Mouse (Mus musculus) liver, embryonic 13.5 days (tissue): Measurements from ENCODE around the gene Gm44790. TPM values are rescaled to one million over a fixed set of nuclear protein-coding genes. Genes with fewer than 3 reads are reported as not detected.
"Not testable (repeated sequence)": the region's sequence is repeated elsewhere in the genome, so short reads cannot be mapped to it uniquely, and the experiment has no call there.

ENCODE experiments used
- ATAC-seq: fragments of 200-750 bp; cut with Nextera tagmentation; 2 replicates; pipeline ENCODE4 v1.8.0; 2017; ENCODE audit warnings: low read depth, mild to moderate bottlenecking, moderate number of reproducible peaks, moderate library complexity
- DNase-seq: peaks from one replicate; pipeline ENCODE4 v3.0.0; 2022
- H3K27ac ChIP-seq: fragments of 300-500 bp; sonication (generic); 2 replicates; pipeline ENCODE4 v1.5.1; 2015; ENCODE audit warnings: moderate library complexity, mild to moderate bottlenecking, inconsistent platforms
- H3K27me3 ChIP-seq: fragments of 300-500 bp; sonication (generic); 2 replicates; pipeline ENCODE4 v1.6.1; 2015; ENCODE audit warnings: mild to moderate bottlenecking, inconsistent platforms
- H3K36me3 ChIP-seq: fragments of 300-500 bp; sonication (generic); 2 replicates; pipeline ENCODE4 v1.6.1; 2015; ENCODE audit warnings: mild to moderate bottlenecking, inconsistent platforms
- H3K4me1 ChIP-seq: fragments of 300-500 bp; sonication (generic); replicated peaks from 2 replicates; pipeline ENCODE4 v1.6.1; 2015; ENCODE audit warnings: inconsistent platforms
- H3K4me2 ChIP-seq: fragments of 300-500 bp; sonication (generic); 2 replicates; pipeline ENCODE4 v1.6.1; 2015; ENCODE audit warnings: inconsistent platforms, mild to moderate bottlenecking, moderate library complexity
- H3K4me3 ChIP-seq: fragments of 300-500 bp; sonication (generic); replicated peaks from 2 replicates; pipeline ENCODE4 v1.5.1; 2015; ENCODE audit warnings: mild to moderate bottlenecking, inconsistent platforms
- H3K9ac ChIP-seq: fragments of 300-500 bp; sonication (generic); 2 replicates; pipeline ENCODE4 v1.6.1; 2015; ENCODE audit warnings: mild to moderate bottlenecking, inconsistent platforms
- H3K9me3 ChIP-seq: fragments of 300-500 bp; sonication (generic); replicated peaks from 2 replicates; pipeline ENCODE4 v1.6.1; 2016; ENCODE audit warnings: inconsistent platforms
- WGBS: fragments of 180-500 bp; shearing (Covaris S2); methylation state at CpG from one replicate; pipeline ENCODE4 v1.1.7; 2015; ENCODE audit not compliant: insufficient replicate concordance; 5-methylcytosine and 5-hydroxymethylcytosine counted together
- polyA plus RNA-seq: library from polyadenylated mRNA; unstranded; fragments of >200 nt; fragmentation: Nextera tagmentation; extraction: Ambion mirVana; gene quantifications from 2 replicates; pipeline ENCODE4 v1.2.1, GENCODE M21; 2015

Gene Gm44790
- polyA plus RNA-seq, 1 experiment from 2014 or later: not detected

DNA sequence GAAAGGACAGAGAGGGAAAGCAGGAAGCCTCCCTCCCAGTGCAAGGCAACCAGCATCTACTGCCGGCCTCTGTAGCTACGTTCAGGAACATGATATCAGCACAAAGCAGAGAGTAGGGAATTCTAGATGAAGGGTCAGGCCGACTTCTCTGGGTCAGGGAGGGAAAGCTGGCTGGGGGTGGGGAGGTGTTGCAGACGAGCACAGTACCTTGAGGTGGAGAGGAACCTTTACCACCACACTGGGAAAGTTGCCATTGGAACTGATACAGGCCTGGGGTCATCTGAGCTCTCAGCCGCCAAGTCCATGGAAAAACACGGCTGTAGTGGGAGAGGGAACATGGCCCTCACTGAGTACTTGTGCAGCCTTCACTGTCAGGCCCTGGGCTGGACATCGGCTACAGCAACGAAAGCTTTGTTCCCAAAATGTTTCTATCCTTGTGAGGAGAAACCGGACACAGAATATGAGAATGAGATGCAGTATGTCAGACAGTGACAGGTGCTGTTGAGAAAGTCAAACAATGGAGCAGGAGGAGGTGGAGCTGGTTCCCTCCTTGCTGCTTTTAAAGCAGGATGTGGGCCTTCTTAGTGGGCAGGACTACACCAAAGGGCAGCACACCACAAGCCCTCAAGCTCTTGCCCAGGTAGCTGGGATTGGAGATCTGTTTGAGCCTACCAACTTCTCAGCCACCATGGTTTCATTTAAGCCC, 49.2 kb downstream of the Gm44790 start:
- no peaks in the 10 kb centered on the region for H3K27me3 ChIP-seq
- no peak overlapping the region for H3K4me3 ChIP-seq
- 63% methylated on average over 9 of the region's 9 CpGs for whole genome bisulfite sequencing
- H3K4me2 ChIP-seq: no peak overlapping the region
- H3K27ac ChIP-seq: peak overlapping the region; percentile 31; the same call in 1 of the 2 replicates
- H3K9me3 ChIP-seq: no peaks in the 10 kb centered on the region
- no peak for DNase-seq
- H3K36me3 ChIP-seq: no peaks in the 10 kb centered on the region
- no peak for ATAC-seq
- H3K9ac ChIP-seq: no peak overlapping the region
- H3K4me1 ChIP-seq: peaks cover 69% of the 10 kb centered on the region

DNA sequence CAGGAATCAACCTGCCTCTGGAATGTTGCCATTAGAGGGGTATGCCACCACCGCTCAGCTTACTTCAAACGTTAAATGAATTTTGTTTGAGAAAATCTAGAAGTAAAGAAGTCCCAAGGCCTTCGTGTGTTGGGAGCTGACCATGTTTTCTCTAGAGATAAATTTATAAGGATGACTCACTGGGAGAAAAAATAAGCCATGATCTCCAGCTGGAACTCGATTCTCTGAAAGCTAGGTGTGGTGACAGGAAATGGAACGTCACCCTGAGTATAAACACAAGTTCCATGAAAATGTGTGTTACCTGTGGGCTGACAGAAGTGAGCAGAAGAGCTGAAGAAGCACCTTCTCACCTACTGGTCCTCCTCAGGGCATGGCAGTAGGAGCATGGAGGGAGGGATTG, 50.5 kb downstream of the Gm44790 start:
- ATAC-seq (no peak), DNase-seq (no peak)
- Histone ChIP-seq H3K36me3 (no peaks in the 10 kb centered on the region), H3K27me3 (no peaks in the 10 kb centered on the region), H3K4me1 (peaks cover 68% of the 10 kb centered on the region), H3K4me3 (no peak overlapping the region), H3K27ac (no peak overlapping the region), H3K9ac (no peak overlapping the region; the same call in 1 of the 2 replicates), H3K9me3 (no peaks in the 10 kb centered on the region), H3K4me2 (no peak overlapping the region)
- WGBS: 62% methylated on average over 5 of the region's 5 CpGs

DNA sequence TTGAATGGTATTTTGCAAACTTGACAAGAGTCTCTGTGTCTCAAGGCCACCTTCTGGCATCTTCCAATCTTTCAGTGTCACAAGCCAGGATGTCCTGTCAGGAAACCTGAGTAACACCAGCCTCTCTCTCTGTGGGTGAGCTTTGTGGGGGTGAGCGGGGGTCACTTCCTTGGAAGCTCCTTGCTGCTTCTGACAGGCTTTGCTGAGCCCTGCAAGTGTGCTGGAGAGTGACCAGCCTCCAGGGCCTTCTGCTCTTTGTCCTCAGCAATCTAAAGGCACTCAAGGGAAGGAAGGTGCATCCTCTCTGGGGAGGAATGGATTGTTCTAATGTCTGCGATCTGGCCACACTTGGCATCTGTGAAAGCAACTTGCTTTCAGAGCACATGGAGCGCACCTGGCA, 52.9 kb downstream of the Gm44790 start:
- H3K9ac ChIP-seq: peak overlapping the region; percentile 17; the same call in 1 of the 2 replicates
- H3K27me3 ChIP-seq: no peaks in the 10 kb centered on the region
- peaks cover 51% of the 10 kb centered on the region for H3K4me1 ChIP-seq
- no peaks in the 10 kb centered on the region for H3K9me3 ChIP-seq
- H3K27ac ChIP-seq: peak overlapping the region; percentile 54
- no peak overlapping the region for H3K4me2 ChIP-seq
- 60% methylated on average over 3 of the region's 3 CpGs for WGBS
- DNase-seq: no peak
- H3K4me3 ChIP-seq: no peak overlapping the region
- ATAC-seq: no peak
- H3K36me3 ChIP-seq: no peaks in the 10 kb centered on the region

DNA sequence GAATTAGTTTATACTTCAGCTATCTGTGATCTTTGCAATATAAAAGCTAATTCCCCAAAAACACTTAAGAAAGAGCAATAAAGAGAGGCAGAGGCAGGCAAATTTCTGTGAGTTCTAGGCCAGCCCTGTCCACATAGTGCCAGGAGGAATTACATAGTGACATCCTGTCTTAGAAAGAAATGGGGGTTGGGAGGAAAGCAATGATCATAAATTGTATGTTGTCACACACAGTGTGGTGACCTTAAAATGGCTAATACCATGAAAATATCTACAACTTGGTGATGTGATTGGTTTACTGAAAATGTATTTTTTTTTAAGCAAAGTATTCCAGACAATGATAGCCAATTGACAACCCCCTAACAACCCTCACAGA, 53.3 kb downstream of the Gm44790 start:
- no peaks in the 10 kb centered on the region for H3K9me3 ChIP-seq
- H3K36me3 ChIP-seq: no peaks in the 10 kb centered on the region
- peaks cover 46% of the 10 kb centered on the region for H3K4me1 ChIP-seq
- 0 out of 2 replicates have a peak overlapping the region, but pooled peaks have one; percentile 22 for H3K9ac ChIP-seq
- H3K4me3 ChIP-seq: no peak overlapping the region
- no peaks in the 10 kb centered on the region for H3K27me3 ChIP-seq
- DNase-seq: no peak
- ATAC-seq: no peak
- H3K27ac ChIP-seq: peak overlapping the region; percentile 54; the same call in 1 of the 2 replicates
- peak overlapping the region; percentile 45; the same call in 1 of the 2 replicates for H3K4me2 ChIP-seq

DNA sequence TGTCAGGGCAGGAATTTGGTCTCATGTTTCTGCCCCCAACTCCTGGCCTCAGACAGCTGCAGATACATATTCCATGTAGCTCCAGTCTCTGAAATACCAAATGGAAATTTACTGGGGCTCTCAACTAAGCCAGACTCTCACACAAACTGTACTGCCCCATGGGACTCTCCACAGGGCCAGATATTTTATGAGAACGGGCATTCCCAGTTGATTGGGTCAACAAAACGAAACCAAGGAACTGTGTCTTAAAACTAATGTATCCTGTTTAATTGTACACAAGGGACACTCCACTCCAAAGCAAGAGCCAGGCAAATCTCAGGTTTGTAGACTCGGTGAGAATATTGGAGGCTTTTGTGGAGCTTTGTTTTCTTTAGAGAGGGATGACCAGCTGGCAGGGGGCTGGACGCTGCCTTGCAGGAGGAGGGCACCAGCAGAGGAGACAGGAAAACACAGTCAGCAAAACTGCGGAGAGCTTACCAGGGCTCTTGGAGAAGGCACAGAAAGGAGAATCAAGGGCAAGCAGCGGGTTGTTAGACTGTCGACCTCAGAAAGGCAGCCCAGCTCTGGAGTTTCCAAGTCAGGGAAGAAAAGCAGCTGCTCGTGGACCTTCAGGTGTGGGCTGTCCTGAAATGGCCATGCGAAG, 53.9 kb downstream of the Gm44790 start:
- no peaks in the 10 kb centered on the region for H3K9me3 ChIP-seq
- H3K27ac ChIP-seq: peak overlapping the region; percentile 54
- peak overlapping the region; percentile 45; the same call in 1 of the 2 replicates for H3K9ac ChIP-seq
- ATAC-seq (no peak), DNase-seq (no peak)
- H3K4me1 ChIP-seq: peaks cover 43% of the 10 kb centered on the region
- peak overlapping the region; percentile 45 for H3K4me2 ChIP-seq
- no peak overlapping the region for H3K4me3 ChIP-seq
- WGBS: 23% methylated on average over 9 of the region's 9 CpGs
- H3K27me3 ChIP-seq: no peaks in the 10 kb centered on the region
- no peaks in the 10 kb centered on the region for H3K36me3 ChIP-seq

DNA sequence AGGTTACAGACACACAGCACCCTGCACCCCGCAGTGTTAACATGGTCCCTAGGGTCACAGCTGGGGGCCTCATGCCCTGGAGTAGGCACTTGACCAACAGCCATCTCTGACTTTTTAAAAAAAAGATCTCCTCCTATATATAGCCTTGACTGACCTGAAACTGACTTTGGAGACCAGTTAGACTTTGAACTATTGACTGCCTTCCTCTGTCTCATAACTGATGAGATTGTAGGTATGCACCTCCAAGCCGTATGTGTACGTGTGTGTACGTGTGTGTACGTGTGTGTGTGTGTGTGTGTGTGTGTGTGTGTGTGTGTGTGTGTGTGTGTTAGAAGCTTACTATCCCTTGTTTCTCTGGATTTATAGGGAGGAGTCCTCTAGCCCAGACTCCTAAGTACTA, 55.4 kb downstream of the Gm44790 start:
- 68% methylated on average over 5 of the region's 5 CpGs for WGBS
- H3K9ac ChIP-seq: no peak overlapping the region
- no peak overlapping the region for H3K4me3 ChIP-seq
- H3K27me3 ChIP-seq: no peaks in the 10 kb centered on the region
- H3K4me1 ChIP-seq: peaks cover 39% of the 10 kb centered on the region
- DNase-seq (no peak), ATAC-seq (no peak)
- H3K4me2 ChIP-seq: no peak overlapping the region
- H3K36me3 ChIP-seq: no peaks in the 10 kb centered on the region
- no peak overlapping the region for H3K27ac ChIP-seq
- H3K9me3 ChIP-seq: no peaks in the 10 kb centered on the region

DNA sequence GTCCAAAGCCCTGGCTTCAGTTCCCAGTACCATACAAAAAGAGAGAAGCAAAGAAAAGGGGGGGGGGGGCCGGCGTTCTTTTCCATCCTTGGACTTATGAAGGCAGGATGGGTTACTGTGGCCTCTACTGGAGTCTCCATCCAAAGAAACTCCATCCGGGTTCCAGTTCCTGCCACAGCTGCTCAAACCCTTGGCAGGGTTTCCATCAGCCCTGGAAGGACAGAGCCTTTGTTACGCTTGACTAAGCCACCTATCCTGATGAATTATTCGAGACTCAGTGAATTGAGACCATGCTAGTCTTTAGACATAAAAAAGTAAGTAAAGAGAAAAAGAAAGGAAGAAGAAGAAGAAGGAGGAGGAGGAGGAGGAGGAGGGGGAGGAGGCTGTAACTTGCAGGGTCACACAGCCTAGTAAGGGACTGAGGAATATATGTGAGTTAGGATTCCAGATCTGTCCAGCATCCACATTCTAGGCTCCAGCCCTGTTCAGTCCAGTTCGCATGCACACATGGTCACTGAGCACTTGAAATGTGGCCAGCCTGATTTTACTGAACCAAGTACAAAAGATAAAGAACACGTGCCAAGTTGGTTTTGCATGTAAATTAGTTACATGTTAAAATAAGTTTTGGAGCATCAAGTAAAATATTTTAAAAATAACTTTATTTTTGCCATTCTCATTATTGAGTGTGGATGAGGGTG, 59.6 kb downstream of the Gm44790 start:
- no peak overlapping the region for H3K9ac ChIP-seq
- H3K9me3 ChIP-seq: no peaks in the 10 kb centered on the region
- ATAC-seq (no peak), DNase-seq (no peak)
- 74% methylated on average over 7 of the region's 7 CpGs for WGBS
- H3K27me3 ChIP-seq: no peaks in the 10 kb centered on the region
- peaks cover 25% of the 10 kb centered on the region for H3K4me1 ChIP-seq
- H3K36me3 ChIP-seq: no peaks in the 10 kb centered on the region
- H3K4me2 ChIP-seq: no peak overlapping the region
- no peak overlapping the region for H3K27ac ChIP-seq
- no peak overlapping the region for H3K4me3 ChIP-seq

DNA sequence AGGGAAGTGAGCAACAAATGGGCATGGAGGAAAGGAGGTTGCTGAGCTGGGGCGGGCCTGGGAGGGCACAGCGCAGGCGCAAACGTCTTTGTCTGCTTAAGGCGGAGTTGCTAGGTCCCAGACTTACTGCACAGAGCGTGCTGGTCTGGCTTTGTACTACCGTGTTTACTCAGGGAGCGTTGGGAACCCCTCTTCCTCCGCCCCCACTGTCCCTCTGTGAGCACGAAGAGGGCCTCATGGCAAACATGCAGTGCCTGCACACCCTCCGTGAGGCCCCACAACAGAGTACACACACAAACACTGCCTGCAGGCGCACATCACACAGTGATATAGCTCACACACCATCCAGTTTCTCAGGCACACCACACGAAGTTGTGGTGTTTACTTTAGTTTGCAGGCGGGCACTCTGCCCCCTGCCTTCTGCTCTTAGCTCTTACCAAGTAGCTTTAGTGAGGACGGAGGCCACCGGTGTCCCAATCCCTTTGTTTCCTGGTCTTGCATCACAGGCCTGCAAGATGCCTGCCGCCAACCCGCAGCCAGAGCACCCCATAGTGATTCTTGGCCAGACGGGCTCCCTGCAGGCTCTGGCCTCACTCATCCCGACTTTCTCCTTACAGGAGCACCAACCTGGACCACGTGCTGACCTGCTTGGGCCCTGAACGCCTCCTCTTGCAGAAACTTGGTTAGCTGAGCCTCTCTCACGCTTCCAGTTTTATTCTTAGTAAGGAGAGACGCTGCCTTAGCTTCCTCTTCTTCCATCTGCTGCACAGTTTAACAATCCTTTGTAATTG, 61.1 kb downstream of the Gm44790 start:
- H3K36me3 ChIP-seq: no peaks in the 10 kb centered on the region
- DNase-seq (peak; percentile 59), ATAC-seq (peak; percentile 88)
- H3K4me3 ChIP-seq: peak overlapping the region; percentile 8
- peak overlapping the region; percentile 77 for H3K27ac ChIP-seq
- peaks cover 18% of the 10 kb centered on the region for H3K4me1 ChIP-seq
- peak overlapping the region; percentile 41 for H3K9ac ChIP-seq
- H3K27me3 ChIP-seq: no peaks in the 10 kb centered on the region
- H3K4me2 ChIP-seq: peak overlapping the region; percentile 49
- 10% methylated on average over 24 of the region's 24 CpGs for WGBS
- no peaks in the 10 kb centered on the region for H3K9me3 ChIP-seq

DNA sequence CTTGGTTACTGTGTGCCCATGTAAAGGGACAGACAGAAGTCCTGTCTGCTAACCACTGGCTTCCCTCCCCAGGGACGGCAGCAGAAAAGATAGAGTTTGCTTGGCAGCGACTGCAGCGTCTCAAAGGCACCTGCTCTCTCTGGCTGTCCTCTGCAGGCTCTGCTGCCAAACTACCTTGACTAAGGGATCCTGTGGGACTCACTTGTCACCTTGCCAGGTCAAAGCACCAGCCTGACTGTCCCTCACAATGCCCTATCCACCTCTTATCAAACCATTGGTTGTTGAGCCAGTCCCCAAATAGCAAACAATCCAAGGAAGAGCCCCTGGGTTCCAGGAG, 61.7 kb downstream of the Gm44790 start:
- 34% methylated on average over 3 of the region's 3 CpGs for WGBS
- H3K36me3 ChIP-seq: no peaks in the 10 kb centered on the region
- H3K27ac ChIP-seq: peak overlapping the region; percentile 77
- H3K4me2 ChIP-seq: peak overlapping the region; percentile 49
- H3K9me3 ChIP-seq: no peaks in the 10 kb centered on the region
- no peak for DNase-seq
- peaks cover 18% of the 10 kb centered on the region for H3K4me1 ChIP-seq
- no peak for ATAC-seq
- H3K9ac ChIP-seq: peak overlapping the region; percentile 41
- H3K27me3 ChIP-seq: no peaks in the 10 kb centered on the region
- no peak overlapping the region; the same call in 1 of the 2 replicates for H3K4me3 ChIP-seq

DNA sequence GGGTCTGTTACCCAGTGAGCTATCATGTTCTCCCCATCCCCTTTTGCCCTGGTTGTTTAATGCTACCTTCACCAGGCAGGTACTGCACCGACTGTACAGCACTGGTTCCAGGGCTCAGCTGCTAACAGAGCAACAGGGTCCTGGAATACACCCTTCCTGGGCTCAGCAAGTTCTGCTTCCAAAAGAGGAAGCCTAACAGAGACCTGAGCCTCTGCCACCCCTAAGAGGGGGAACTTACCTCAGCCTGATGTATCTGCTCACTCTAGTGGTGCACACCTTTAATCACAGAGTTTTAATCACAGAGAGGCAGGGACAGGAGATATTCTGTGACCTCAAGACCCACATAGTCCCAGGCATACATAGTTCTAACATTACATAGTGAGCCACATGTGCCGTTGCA, 63.5 kb downstream of the Gm44790 start:
- H3K4me2 ChIP-seq: no peak overlapping the region
- DNase-seq (no peak), ATAC-seq (no peak)
- no peak overlapping the region for H3K27ac ChIP-seq
- WGBS: 78% methylated on average over 2 of the region's 2 CpGs
- no peaks in the 10 kb centered on the region for H3K9me3 ChIP-seq
- H3K27me3 ChIP-seq: no peaks in the 10 kb centered on the region
- no peaks in the 10 kb centered on the region for H3K36me3 ChIP-seq
- H3K4me1 ChIP-seq: peaks cover 29% of the 10 kb centered on the region
- H3K4me3 ChIP-seq: no peak overlapping the region
- H3K9ac ChIP-seq: no peak overlapping the region

DNA sequence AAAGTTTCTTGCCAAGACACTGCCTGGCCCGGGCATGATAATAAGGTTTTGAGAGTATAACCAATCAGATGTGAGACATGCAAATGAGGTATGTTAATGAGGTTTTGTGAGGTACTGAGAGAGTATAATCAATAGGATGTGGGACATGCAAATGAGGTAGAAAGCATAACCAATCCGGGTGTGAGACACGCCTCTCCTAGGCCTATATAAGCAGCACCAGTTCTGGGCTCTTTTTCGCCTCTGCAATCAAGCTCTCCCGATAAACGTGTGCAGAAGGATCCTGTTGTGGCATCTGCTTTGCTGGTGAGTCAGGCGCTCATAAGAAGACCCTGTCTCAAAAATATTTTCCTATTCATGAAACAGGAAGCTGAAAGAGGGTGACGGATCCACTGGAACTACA, 64.0 kb downstream of the Gm44790 start:
- H3K9me3 ChIP-seq, DNase-seq, H3K27ac ChIP-seq, H3K36me3 ChIP-seq, H3K9ac ChIP-seq, H3K4me2 ChIP-seq, H3K27me3 ChIP-seq, H3K4me3 ChIP-seq, ATAC-seq: not testable (repeated sequence)
- peaks cover 30% of the 10 kb centered on the region for H3K4me1 ChIP-seq
- WGBS: 87% methylated on average over 8 of the region's 8 CpGs
